Mouse (Mus musculus) thymus, postnatal 25 days (tissue): ENCODE data around the gene Kmt2d.

Experiments
- DNase-seq: peaks from one replicate; pipeline ENCODE4 v3.0.0; 2022

The Kmt2d gene

GRCm38 (mm10) chr15:98793141-98793698 lies 77.8 kb downstream of the Kmt2d start:
- DNase-seq: no peak

DNA sequence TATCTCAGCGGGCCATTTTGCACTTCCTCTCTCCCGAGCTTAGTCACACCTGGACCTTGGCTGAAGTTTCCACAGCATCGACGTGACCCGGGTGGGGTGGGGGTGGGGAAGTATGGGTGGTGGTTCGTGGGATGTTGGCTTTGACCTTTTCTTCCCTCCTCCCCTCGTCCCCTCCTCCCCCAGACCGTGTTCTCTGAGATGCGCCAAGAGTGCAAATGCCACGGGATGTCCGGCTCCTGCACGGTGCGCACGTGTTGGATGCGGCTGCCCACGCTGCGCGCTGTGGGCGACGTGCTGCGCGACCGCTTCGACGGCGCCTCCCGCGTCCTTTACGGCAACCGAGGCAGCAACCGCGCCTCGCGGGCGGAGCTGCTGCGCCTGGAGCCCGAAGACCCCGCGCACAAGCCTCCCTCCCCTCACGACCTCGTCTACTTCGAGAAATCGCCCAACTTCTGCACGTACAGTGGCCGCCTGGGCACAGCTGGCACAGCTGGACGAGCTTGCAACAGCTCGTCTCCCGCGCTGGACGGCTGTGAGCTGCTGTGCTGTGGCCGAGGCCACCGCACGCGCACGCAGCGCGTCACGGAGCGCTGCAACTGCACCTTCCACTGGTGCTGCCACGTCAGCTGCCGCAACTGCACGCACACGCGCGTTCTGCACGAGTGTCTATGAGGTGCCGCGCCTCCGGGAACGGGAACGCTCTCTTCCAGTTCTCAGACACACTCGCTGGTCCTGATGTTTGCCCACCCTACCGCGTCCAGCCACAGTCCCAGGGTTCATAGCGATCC lies 78.6 kb downstream of the Kmt2d start:
- DNase-seq: no peak

GRCm38 (mm10) chr15:98791771-98792170 lies 79.2 kb downstream of the Kmt2d start:
- no peak for DNase-seq

- DNase-seq: no peak
Observed at GRCm38 (mm10) chr15:98791221-98791620, 79.8 kb downstream of the Kmt2d start.

- no peak for DNase-seq
Observed at GRCm38 (mm10) chr15:98790761-98791160, 80.2 kb downstream of the Kmt2d start.

DNA sequence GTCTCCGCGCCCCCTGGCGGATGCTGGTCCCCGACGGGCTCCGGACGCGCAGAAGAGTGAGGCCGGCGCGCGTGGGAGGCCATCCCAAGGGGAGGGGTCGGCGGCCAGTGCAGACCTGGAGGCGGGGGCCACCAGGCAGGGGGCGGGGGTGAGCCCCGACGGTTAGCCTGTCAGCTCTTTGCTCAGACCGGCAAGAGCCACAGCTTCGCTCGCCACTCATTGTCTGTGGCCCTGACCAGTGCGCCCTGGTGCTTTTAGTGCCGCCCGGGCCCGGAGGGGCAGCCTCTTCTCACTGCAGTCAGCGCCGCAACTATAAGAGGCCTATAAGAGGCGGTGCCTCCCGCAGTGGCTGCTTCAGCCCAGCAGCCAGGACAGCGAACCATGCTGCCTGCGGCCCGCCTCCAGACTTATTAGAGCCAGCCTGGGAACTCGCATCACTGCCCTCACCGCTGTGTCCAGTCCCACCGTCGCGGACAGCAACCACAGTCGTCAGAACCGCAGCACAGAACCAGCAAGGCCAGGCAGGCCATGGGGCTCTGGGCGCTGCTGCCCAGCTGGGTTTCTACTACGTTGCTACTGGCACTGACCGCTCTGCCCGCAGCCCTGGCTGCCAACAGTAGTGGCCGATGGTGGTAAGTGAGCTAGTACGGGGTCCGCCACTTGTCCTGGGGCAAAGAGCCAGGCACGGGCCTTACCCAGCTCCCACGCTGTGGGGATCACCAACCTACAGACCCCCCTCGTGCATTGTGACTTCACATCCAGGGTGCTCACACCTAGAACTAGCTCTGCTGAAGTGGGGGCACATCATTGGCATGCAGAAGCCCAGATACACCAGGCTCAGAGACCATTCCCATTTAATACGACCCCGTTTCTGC lies 81.1 kb downstream of the Kmt2d start, which contains the start of gene Wnt1:
TSS of gene Wnt1 (plus strand) at position 197 of the 875 bp plus-strand sequence.
- peak; percentile 70 for DNase-seq

DNA sequence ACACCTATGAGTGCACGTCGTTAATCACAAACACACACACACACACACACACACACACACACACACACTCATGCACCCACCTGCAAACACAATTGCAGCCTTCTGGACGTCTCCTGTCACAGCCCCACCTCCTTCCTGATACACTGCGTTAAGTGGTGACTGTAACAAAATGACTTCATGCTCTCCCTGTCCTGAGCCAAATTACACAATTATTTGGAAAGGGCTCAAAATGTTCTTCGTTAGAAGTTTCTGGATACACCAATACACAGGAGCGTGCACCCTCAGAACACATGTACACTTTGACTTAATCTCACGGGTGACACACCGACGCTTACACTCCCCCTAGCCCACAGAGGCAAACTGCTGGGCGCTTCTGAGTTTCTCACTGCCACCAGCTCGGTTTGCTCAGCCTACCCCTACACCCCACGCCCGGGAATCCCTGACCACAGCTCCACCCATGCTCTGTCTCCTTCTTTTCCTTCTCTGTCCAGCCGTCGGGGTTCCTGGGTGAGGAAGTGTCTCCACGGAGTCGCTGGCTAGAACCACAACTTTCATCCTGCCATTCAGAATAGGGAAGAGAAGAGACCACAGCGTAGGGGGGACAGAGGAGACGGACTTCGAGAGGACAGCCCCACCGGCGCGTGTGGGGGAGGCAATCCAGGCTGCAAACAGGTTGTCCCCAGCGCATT lies 81.9 kb downstream of the Kmt2d start:
- DNase-seq: no peak

DNA sequence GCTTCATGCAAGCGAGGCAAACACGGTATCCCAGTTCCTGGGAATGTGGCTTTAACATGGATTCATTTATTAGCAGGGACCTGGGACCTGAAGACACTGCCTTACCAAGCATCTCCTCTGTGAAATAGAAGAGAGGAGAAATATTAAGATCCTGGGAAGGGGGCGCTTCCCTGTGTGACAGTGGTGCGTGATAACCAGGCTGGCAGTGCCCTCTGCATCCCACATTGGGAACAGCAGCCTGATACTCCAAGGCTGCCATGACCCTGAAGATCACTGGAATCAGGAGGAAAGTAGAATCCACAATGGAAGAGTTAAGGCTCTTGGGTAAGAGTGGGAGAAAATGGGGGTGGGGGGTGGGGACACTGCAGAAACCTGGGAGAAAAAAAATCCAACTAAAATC lies 83.1 kb downstream of the Kmt2d start:
- no peak for DNase-seq

DNA sequence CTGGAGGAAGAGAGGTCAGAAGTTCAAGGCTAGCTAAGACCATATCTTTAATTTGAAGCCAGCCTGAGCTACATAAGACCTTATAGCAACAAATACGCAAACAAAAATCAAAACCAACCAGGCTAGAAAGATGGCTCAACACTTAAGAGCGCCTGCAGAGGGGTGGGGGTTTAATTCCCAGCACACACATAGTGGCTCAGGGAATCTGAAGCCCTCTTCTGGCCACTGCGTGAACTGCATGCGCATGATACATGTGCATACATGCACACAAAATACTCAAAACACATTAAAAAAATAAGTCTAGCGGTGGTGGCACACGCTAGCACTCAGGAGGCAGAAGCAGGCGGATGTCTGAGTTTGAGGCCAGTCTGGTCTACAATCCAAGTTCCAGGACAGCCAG lies 85.3 kb downstream of the Kmt2d start:
- no peak for DNase-seq
